Mouse (Mus musculus) cerebellum, adult 2 months (tissue): ENCODE measurements around the gene Tmem79.

Experiments used
- CTCF ChIP-seq: fragments of 200-500 bp; IDR thresholded peaks from 2 replicates; pipeline ENCODE4 v1.5.1; 2011; ENCODE audit warnings: low read depth, mild to moderate bottlenecking, control low read depth, low read length, moderate library complexity, borderline replicate concordance; ENCODE audit not compliant: insufficient read depth
- POLR2A ChIP-seq: fragments of 200-500 bp; IDR thresholded peaks from 2 replicates; pipeline ENCODE4 v1.6.1; 2011; ENCODE audit warnings: low read length, control low read depth, borderline replicate concordance; ENCODE audit not compliant: insufficient read depth

- TF ChIP-seq POLR2A (no peak), CTCF (no peak)
These were observed 24.0 kb upstream of the Tmem79 start for GRCm38 (mm10) chr3:88359989-88360388.
